Mouse (Mus musculus) ES-Bruce4 (cell line): Measurements from ENCODE around the gene Ptpn18. TPM values are rescaled to one million over a fixed set of nuclear protein-coding genes. Genes with fewer than 3 reads are reported as not detected.

Source experiments
- H3K27ac ChIP-seq: 2 replicates; pipeline ENCODE4 v1.5.1; 2012; ENCODE audit warnings: low read length, inconsistent platforms; ENCODE audit not compliant: insufficient read depth
- H3K27me3 ChIP-seq: 2 replicates; pipeline ENCODE4 v1.6.1; 2012; ENCODE audit warnings: mild to moderate bottlenecking, low read length, inconsistent platforms; ENCODE audit not compliant: control insufficient read depth, poor library complexity, insufficient read depth, severe bottlenecking
- H3K36me3 ChIP-seq: 2 replicates; pipeline ENCODE4 v1.6.1; 2012; ENCODE audit warnings: inconsistent platforms, mild to moderate bottlenecking, low read length, moderate library complexity; ENCODE audit not compliant: control insufficient read depth, poor library complexity, insufficient read depth, severe bottlenecking
- H3K4me1 ChIP-seq: one replicate; pipeline ENCODE4 v1.8.1; 2011; ENCODE audit warnings: low read length; ENCODE audit not compliant: control insufficient read depth, insufficient read depth
- H3K4me3 ChIP-seq: 2 replicates; pipeline ENCODE4 v1.5.1; 2011; ENCODE audit warnings: low read depth, mild to moderate bottlenecking, low read length
- H3K9ac ChIP-seq: 2 replicates; pipeline ENCODE4 v1.6.1; 2012; ENCODE audit warnings: low read depth, mild to moderate bottlenecking, inconsistent platforms; ENCODE audit not compliant: poor library complexity, severe bottlenecking
- H3K9me3 ChIP-seq: replicated peaks from 2 replicates; pipeline ENCODE4 v1.6.1; 2012; ENCODE audit warnings: mild to moderate bottlenecking, low read length, inconsistent platforms; ENCODE audit not compliant: control insufficient read depth, poor library complexity, insufficient read depth, severe bottlenecking
- CTCF ChIP-seq: IDR thresholded peaks from one replicate; pipeline ENCODE4 v1.8.1; 2011; ENCODE audit warnings: low read depth, low read length
- EP300 ChIP-seq: IDR thresholded peaks from 2 replicates; pipeline ENCODE4 v1.6.1; 2011; ENCODE audit warnings: low read depth, low read length; ENCODE audit not compliant: insufficient read depth
- POLR2A ChIP-seq: IDR thresholded peaks from one replicate; pipeline ENCODE4 v1.8.1; 2011; ENCODE audit warnings: low read length; ENCODE audit not compliant: insufficient read depth
- polyA plus RNA-seq: library from polyadenylated mRNA; stranded (reverse); fragments of >200 nt; gene quantifications from 2 replicates; pipeline ENCODE4 v1.2.4, GENCODE M21; 2011; ENCODE audit warnings: low read depth; ENCODE audit not compliant: missing spikeins, insufficient read depth, insufficient read length

Gene Ptpn18
- 3.2 and 5.6 TPM in 2 replicates for polyA plus RNA-seq

GRCm38 (mm10) chr1:34459284-34460060 lies at the start of gene Ptpn18:
Ptpn18 (plus strand) TSS chr1:34459762.
- Histone ChIP-seq H3K27me3 (no peaks in the 10 kb centered on the region), H3K9me3 (no peaks in the 10 kb centered on the region), H3K9ac (peak within 1 kb of the TSS; percentile 70), H3K27ac (no peak within 1 kb of the TSS), H3K4me1 (no peaks in the 10 kb centered on the region), H3K36me3 (no peaks in the 10 kb centered on the region), H3K4me3 (peak within 1 kb of the TSS; percentile 90)
- TF ChIP-seq POLR2A (no peak), EP300 (no peak), CTCF (no peak)

GRCm38 (mm10) chr1:34428466-34428865 lies 31.1 kb upstream of the Ptpn18 start:
- H3K9ac ChIP-seq, result no peak overlapping the region
- TF ChIP-seq CTCF (no peak), POLR2A (no peak), EP300 (no peak)

GRCm38 (mm10) chr1:34429281-34429680 lies 30.3 kb upstream of the Ptpn18 start:
- Histone ChIP-seq H3K27ac (no peak overlapping the region), H3K9ac (no peak overlapping the region), H3K27me3 (no peaks in the 10 kb centered on the region), H3K4me1 (no peaks in the 10 kb centered on the region), H3K9me3 (peaks cover 42% of the 10 kb centered on the region), H3K36me3 (no peaks in the 10 kb centered on the region), H3K4me3 (no peak overlapping the region)
- TF ChIP-seq EP300 (no peak), POLR2A (no peak), CTCF (no peak)

More at GRCm38 (mm10) chr1:34428466-34428865, 31.1 kb upstream of the Ptpn18 start:
- no peaks in the 10 kb centered on the region for H3K27me3 ChIP-seq
- H3K36me3 ChIP-seq, result no peaks in the 10 kb centered on the region
- no peak overlapping the region for H3K4me3 ChIP-seq
- H3K27ac ChIP-seq, result no peak overlapping the region
- peaks cover 42% of the 10 kb centered on the region for H3K9me3 ChIP-seq
- no peaks in the 10 kb centered on the region for H3K4me1 ChIP-seq

- Histone ChIP-seq H3K9me3 (peaks cover 35% of the 10 kb centered on the region), H3K4me3 (no peak overlapping the region), H3K4me1 (no peaks in the 10 kb centered on the region), H3K36me3 (no peaks in the 10 kb centered on the region), H3K27me3 (no peaks in the 10 kb centered on the region), H3K27ac (no peak overlapping the region), H3K9ac (no peak overlapping the region)
- no peak for TF ChIP-seq CTCF
- no peak for TF ChIP-seq EP300
- no peak for TF ChIP-seq POLR2A
These were observed 28.6 kb upstream of the Ptpn18 start for GRCm38 (mm10) chr1:34430981-34431380.

- Histone ChIP-seq H3K4me3 (no peak overlapping the region), H3K9ac (no peak overlapping the region)
- TF ChIP-seq EP300, result no peak
- no peak for TF ChIP-seq POLR2A
- no peak for TF ChIP-seq CTCF
These were observed 28.1 kb upstream of the Ptpn18 start for GRCm38 (mm10) chr1:34431431-34431830.

GRCm38 (mm10) chr1:34432411-34432775 lies 27.2 kb upstream of the Ptpn18 start:
- no peak for TF ChIP-seq POLR2A
- no peak for TF ChIP-seq EP300
- TF ChIP-seq CTCF, result no peak
- no peak overlapping the region for H3K27ac ChIP-seq

More at GRCm38 (mm10) chr1:34431431-34431830, 28.1 kb upstream of the Ptpn18 start:
- Histone ChIP-seq H3K4me1 (no peaks in the 10 kb centered on the region), H3K27ac (no peak overlapping the region), H3K27me3 (no peaks in the 10 kb centered on the region), H3K9me3 (peaks cover 32% of the 10 kb centered on the region), H3K36me3 (no peaks in the 10 kb centered on the region)

More at GRCm38 (mm10) chr1:34432411-34432775, 27.2 kb upstream of the Ptpn18 start:
- peak overlapping the region; percentile 78 for H3K9ac ChIP-seq
- peaks cover 24% of the 10 kb centered on the region for H3K9me3 ChIP-seq
- no peaks in the 10 kb centered on the region for H3K27me3 ChIP-seq
- no peaks in the 10 kb centered on the region for H3K36me3 ChIP-seq
- H3K4me3 ChIP-seq, result peak overlapping the region; percentile 33
- no peaks in the 10 kb centered on the region for H3K4me1 ChIP-seq
